Mouse (Mus musculus) cerebellum, postnatal 10 days (tissue): Measurements from ENCODE around the gene Nudt2.
A peak's percentile ranks its signal among the peaks of the same experiment; 100 is the strongest.

Source experiments
- DNase-seq, 2 experiments: peaks; one replicate each; pipeline ENCODE4 v3.0.0; 2021; ENCODE audit warnings: mixed read lengths in 2 of 2

Nudt2 gene

DNA sequence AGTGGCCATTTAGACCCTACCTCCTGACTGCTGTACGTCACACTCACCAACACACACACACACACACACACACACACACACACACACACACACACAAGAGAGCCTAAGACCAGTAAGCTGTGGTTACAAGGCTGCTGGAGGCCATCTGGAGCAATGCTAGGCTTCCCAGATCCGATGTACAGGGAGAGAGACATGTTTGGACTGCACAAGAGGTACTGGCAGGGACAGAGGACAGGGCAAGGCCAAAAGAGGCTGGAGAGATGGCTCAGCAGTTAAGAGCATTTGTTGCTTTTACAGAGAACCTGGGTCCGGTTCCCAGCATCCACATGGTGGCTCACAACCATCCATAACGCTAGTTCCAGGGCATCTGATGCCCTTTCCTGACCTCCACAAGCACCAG lies 30.1 kb downstream of the Nudt2 start:
- no peak for DNase-seq

DNA sequence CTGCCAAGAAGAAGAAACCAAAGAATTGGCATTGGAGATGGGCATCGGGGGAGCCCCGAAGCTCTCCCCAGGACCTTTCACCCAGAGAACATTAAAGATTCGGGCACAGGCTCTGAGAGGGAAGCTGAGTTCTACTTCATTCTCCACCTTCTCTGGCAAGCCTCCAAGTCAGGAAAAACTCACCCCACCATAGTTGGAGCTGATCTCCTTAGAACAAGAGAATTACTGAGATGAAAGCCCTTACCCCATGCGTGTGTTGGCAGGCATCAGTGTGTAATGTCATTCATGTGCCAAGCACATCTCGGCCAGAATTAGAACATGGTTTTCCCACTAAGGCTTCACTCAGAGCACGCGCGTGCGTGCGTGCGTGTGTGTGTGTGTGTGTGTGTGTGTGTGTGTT lies 30.9 kb downstream of the Nudt2 start:
- DNase-seq, result peak; percentile 71 to 73

DNA sequence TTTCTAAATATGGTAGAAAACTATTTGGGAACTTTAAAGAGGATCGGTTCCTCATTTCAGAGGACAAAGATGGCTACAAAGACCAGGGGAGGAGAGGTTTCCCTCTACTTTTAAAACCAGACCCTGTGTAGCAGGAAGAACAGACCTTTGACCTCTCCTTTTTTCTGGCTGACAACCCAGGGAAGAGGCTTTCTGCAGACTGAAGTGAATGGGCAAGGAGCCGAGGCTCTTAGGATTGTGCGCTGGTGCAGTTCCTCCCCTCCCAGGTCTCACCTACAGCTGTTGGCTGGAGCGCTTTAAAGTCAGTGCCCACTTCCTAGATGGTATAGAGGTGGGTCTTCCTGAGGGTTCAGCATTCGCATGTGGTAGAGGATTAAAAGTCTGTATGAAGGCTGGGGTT lies 32.1 kb downstream of the Nudt2 start:
- DNase-seq, result no peak

DNA sequence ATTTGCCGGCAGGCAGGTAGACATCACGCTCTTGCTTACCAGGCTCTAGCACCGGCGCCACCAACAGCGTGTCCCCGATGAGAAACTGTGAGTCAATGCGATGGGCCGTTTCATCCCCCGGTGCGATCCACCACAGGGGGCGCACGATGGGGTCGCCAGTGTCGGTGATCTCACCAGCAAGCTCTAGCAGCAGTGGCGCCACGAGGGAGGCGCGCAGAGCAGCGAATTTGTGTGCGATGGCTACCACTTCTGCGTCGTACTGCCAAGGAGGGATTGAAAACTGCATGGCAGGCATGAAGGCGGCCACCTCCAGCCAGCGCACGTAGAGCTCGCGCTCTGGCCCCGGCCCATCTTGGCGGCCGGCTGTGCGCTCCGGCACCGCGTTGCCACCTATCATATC lies 32.6 kb downstream of the Nudt2 start:
- DNase-seq, result peak; percentile 54 to 58

DNA sequence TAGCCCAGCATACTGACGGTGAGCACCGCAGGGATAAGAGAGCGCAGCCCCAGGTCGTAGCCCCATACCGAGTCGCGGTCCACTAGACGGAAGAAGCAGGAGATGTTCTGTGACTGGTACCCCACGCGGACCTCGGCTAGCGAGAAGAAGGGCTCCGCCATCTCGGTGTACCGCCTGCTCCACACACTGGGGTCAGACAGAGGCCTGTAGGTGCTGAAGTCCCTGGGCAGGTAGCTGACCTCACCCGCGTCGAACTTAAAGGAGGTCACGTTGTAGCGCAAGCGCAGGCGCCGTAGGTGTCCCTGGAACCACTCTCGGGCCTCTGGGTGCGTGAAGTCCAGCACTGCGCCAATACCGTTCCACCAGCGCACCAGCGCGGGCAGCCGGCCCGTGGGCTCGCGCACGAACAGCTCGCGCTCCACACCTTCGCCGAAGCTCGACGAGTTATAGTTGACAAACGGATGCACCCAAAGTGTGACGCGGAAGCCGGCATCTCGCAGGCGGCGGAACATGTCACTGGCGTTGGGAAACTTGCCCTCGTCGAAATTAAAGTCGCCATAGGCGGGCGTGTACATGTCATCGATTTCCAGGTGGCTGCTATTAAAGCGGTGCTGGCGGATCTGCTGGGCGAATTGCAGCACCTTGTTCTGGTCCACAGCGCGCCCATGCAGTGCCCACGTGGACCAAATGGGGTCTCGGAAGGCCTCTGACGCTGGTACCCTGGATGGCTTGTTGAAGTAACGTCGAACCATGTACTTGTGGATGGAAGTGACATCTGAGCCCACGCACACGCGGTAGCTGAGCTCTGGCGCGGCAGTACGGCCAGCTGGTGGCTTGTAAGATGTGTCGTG lies 33.3 kb downstream of the Nudt2 start:
- DNase-seq, result no peak

DNA sequence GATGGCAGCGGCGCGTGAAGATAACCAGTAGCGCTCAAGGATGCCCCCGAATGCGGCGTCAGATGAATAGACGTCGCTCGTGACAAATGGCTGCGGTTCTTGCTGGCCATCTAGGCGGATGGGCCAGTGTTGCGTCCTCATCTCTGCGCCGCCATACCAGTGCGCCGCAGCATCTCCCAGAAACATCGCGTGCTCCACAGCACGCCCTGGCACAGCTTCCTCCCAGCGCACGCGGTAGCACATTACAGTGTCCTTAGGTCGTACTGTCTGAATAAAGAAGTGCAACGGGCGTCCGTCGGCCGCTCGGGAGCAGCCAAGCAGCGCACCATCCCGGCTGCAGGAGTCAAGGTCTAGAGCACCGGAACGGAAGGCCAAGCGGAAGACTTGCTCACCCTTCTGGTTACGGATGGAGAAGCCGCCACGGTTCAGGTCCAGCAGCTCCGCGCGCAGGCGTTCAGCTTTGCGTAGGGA lies 34.0 kb downstream of the Nudt2 start:
- peak; percentile 62 to 66 for DNase-seq

DNA sequence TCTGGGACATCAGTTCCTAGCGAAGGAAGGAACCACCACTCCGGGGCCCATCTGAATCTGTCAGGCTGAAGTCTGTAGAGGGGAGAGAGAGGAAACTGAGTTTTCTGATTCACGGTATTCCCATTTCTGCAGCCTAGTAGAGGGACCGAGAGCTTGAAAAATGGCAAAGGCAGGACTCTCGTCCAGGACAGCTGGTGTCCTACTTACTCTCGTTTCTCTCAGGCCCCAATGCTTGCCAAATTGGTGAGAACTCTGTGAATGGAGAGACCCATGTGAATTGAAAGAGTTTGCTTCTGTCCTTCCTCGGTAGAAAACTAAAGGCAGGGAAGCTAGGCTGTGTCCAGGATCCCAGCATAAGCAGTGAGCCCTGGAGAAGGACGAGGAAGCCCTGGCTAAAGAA lies 34.7 kb downstream of the Nudt2 start:
- DNase-seq, result no peak

DNA sequence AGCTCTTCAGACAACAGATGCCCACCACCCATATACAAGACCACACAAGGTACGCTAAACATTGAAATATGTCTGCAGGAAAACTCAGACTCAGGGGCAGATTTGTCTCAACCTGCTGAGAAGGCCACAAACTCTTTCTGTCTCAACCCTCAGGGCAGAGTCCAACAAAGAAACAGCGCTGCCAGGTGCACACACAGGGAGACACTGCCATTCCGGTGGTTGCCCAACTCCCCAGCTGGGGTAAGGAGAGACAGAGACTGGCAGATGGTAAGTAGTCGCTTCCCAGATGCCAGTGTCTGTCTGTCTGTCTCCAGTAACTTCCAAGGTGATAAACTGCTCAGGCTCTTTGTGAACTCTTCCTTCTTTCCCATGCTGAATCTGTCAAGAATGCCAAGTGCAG lies 35.8 kb downstream of the Nudt2 start:
- no peak for DNase-seq

DNA sequence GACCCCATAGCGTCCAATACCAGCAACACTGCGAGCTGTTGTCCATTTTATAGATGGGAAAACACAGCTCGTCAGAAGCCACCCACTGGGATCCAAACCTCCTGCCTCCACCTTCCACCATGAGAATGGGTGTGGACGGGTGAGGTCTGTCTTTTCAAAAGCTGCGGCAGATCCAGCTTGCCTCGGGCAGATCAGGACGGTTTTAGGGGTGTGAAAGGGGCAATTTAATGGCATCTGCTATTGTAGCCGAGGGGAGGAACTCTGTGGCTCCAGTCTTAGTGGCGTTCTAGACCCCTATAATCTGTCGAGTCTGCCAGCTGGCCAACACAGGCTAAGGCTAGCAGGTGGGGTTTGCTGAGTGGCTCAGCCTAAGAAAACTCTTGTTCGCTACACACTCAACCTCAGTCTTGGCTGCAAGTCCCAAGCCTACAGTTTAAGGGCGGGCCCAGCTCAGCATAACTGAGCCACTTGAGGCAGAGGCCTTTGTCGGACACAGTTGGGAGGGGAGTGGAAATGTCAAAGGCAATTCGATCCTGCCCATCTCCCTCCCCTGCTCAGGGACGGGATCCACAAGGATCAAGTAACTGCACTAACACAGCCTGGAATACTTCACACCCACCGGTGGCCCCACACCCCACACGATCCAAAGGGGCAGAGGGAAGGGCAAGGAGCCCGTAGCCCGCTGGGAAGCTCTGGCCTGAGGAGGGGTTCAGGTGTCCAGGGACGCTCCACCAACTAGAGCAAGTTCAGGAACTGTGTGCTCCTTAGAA lies 37.4 kb downstream of the Nudt2 start:
- DNase-seq, result no peak

DNA sequence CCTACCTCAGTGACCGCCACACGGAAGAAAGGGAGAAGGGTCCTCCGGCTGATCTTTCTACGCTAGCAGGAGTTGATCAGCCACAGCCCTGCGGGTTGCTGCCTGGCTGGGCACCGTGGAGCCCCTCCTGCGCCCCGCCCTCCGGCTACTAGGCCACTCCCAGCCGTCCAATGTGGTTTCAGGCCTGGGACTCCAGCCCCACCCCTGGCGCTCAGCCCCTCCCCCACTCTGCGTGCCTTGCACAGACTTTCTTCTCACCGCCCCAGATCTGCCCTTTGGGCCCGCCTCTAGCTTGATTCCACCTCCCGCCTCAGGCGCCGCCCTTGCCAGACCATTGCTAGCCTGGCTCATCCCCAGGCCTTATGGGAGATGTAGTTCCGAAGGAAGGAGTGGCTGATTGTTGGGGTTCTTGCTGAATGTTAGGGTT lies 38.0 kb downstream of the Nudt2 start, which contains the start of gene AI464131:
Gene AI464131 (minus strand): TSS at position 91 of the 427 bp plus-strand sequence.
- DNase-seq, result peak; percentile 99

DNA sequence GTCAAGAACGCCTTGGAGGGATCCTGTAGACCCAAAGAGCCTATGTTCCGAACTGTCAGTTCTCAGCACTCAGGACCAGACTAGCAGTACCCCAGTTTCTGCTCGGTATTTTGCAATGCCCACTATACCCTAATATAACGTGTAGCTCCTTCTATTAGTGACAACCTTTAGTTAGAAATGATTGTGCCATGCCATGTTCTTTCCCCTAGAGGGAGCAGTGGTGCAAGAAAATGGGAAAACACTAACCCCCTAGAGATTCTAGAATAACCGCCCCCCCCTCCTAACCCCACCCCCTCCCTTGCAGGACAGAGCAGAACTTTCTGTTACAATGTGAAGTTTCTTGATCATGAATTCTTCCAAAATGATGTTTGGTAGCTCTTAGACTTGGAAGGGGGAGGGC lies 39.4 kb downstream of the Nudt2 start:
- no peak for DNase-seq

DNA sequence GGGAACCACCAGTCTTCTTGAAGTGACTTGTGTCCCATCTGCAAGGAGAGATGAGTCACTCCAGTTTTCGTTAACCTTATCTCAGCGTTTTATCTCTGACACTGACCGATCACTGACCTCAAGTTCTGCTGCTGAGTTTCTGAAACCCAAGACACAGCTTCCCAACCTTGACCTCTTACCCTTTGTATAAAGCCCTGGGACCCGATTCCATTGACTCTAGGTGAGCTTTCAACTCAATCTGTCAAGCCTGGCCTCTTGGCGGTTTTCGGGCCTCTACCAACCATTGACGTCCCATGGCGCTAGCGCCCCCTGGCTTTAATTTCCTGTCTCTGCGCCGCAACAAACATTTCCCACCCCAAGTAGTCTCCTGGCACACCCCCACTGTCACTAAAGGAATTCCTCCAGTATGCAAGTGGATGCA lies 40.2 kb downstream of the Nudt2 start:
- peak in 1 of 2 experiments; percentile 46 for DNase-seq

DNA sequence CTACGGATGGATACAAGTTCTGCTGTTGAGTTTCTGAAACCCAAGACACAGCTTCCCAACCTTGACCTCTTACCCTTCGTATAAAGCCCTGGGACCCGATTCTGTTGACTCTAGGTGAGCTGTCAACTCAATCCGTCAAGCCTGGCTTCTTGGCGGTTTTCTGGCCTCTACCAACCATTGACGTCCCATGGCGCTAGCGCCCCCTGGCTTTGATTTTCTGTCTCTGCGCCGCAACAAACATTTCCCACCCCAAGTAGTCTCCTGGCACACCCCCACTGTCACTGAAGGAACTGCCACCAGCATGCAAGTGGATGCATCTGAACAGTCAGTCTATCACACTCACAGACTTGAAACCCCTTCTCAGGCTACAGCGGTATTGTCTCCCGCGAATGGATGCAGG lies 41.2 kb downstream of the Nudt2 start:
- peak; percentile 78 to 83 for DNase-seq

DNA sequence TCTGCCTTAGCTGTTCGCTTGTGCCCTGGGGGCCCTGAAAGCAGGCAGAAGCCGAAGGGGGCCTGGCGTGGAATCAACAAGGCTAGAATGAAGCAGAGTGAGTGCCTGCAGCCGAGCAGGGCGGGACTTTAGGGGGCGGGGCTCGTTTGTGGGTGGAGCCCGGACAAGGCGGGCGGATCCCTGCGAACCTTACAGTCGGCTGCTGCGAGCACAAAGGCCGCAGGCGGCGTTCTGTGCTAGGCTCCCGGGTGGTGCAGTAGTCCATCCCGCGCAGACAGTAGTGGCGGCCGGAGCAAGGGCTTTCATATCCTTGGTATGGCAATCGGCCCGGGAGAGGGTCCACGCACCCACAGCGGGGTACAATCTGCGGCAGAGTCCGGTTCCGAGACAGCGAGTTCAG lies 42.0 kb downstream of the Nudt2 start:
- peak; percentile 92 to 95 for DNase-seq

DNA sequence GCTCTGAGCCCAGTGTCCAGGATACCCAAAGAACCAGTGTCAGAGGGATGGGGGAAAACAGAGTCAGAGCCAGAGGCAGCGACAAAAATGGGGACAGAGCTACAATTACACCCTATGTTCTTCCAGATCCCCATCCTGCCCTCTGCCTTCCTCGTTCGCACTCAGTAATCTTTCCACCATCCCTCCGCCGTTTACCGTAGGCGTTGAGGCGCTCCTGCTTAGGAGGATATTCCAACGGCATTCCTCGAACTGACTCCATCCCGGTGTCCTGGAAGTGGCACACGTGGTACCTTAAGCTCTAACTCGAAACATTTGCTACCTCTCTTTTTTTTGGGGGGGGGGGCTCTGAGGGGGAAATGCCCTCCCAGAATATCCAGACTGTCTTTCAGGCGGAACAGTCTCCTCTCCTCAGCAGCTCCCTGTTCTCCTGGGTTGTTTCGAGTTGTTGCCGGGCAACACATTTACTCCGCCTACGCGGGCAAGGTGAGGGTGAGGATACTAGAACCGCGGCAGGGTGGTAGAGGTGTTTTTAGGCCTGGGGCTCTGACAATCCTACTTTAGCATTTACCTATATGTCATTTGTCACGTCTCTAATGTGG lies 42.5 kb downstream of the Nudt2 start:
- no peak for DNase-seq

DNA sequence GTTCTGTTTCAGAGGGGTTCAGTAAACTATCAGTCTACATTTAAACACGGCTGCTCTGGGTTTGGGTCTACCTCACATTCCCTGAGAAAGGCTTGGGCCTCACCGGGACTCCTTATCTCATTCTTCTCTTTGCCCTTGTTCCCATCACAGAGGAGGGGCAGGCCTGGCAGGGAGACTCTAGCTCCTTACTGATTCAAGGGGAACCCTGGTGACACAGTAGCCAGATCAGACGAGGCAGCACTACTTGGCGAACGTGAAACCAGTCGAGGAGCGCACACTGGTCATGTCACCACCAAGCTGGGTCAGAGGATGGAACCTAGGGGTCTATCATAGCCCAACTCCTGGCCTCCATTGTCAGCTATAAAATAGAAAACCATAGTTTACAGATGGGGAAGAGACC lies 43.0 kb downstream of the Nudt2 start:
- no peak for DNase-seq

DNA sequence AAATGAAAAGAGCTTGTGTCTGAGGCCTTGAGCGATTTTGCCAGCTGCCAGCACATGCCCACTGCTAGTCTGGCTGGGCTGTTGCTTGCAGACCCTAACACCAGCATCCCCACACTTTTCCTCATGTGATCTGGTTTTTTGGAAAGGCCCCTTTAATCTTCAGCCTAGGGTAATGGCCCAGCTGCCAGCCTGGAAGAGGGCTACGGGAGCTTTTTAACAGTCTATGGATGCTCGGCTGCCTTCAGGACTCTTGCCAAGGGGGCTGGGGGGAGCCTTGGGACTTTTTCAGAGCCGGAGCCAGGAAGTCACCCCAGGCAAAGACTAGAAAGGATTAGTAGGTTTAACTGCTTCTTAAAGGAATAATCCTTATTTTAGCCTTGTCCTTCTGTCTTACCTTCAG lies 48.4 kb downstream of the Nudt2 start:
- DNase-seq, result peak; percentile 82 to 89

DNA sequence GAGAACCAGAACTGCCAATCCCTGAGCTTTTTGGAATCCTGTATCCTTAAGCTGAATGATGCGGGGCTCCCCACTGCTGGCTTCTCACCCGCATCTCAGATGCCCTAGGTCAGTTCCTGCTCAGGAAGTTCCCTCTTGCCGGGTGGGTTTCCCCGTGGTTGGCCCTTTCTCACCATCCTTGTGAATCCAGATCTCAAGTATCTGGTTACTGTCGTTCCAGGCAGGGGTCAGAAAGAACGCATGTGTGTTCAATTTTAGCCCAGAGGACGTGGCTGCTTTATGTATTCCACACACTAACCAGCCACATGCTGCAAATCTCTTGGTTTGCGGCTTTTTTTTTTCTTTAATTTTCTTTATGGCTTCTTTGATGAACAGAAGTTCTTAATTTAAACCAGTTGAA lies 48.8 kb downstream of the Nudt2 start:
- DNase-seq, result peak in 1 of 2 experiments; percentile 39

DNA sequence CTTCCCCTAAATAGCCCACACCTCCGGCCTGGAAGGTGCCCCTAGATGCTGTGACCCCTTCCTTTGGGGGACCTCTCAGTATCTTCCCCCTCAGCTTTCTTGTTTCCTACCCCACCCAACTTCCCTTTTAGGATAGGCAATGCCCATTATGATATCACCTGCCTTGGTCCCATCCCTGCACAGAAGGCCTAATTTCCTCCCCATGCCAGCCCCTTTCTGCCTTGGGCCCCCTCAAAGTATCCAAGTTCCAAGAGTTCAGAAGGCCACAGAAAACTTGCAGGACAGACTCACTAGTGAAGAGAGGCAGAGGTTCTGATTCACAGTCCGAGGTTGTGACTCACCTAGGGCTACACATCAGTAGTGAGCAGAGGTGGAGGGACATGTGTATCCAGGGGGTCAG lies 52.3 kb downstream of the Nudt2 start, which contains the start of gene 1110017D15Rik:
Gene 1110017D15Rik (minus strand): TSS at position 101 of the 400 bp plus-strand sequence.
- DNase-seq, result no peak

DNA sequence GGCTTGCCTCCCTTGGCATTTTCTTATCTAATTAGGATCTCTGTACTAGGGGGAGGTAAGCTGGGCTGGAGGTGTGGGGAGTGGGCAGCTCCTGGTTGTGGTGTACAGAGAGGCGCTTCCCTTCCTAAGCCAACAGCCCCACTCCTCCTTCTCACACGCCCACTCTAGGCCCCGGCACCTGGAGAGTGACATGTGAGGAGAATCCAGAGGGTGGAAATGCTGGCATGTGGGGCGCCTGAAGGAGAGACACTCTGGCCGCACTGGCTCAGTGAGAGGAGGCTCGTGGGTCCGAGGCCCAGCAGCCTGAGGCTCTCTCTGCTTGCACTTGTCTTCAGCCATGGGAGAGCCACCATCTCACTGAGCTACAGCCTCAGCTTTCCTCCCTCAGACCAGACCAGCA lies 53.4 kb downstream of the Nudt2 start:
- no peak for DNase-seq

DNA sequence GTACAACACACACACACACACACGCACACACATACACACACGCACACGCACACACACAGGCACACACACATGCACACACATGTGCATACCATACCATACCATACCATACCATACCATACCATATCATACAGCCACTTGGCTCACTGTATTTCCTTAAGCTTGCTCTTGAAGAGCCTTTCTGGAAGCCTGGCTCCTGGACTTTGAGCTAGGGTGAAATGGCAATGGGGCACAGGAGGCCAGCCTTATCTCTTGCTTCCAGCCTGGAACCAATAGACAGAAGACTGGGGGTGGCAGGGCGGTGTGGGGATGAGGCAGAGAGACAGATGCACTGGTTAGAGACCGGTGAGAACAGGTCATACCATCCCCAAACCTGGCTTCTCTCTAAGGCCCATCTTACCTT lies 54.2 kb downstream of the Nudt2 start:
- no peak for DNase-seq

DNA sequence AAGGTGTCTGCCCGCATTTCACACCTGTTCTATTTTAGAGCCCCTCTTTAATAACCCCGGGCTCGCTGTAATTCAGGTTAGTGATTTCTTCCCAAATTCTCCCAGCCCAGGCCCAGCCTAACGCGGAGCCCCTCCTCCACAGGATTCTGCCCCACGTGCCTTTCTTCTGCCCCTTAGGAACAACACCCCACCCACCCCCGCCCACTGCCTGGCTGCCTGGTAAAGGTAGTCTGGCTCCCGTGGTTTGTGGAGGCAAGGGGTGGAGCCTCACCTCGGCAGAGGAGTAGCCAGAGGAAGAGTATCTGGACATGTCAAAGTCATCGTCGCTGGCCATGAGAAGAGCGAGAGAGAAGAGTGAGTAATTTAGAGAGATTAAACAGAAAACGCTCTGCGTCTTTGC lies 55.7 kb downstream of the Nudt2 start:
- DNase-seq, result no peak

DNA sequence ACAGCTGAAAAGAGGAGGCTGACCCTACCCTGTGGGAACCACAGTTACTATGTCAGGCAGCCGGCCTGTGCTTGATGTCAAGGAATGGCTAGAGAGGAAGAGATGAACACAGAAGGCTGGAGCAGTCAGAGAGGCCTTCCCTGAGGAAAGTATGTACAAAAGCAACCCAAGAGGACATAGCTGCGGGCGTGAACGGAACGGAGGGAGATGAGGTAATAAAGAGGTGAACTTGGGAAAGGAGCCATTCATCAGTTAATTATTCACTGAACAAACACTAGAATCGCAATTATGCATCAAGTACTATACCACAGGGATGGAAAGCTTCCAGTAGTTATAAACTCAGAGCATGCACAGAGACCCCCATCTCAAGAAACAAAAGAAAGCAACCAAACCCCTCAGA lies 57.2 kb downstream of the Nudt2 start:
- DNase-seq, result no peak
